Mouse (Mus musculus) testis, adult 2 months (tissue): ENCODE results near the gene Fntb.

Experiments used
- CTCF ChIP-seq: fragments of 200-500 bp; IDR thresholded peaks from 2 replicates; pipeline ENCODE4 v1.5.1; 2012; ENCODE audit warnings: low read depth, mild to moderate bottlenecking, inconsistent platforms, low read length, moderate library complexity; ENCODE audit not compliant: control insufficient read depth, insufficient read depth, insufficient replicate concordance
- POLR2A ChIP-seq: fragments of 200-500 bp; IDR thresholded peaks from 2 replicates; pipeline ENCODE4 v1.6.1; 2012; ENCODE audit warnings: low read depth, mild to moderate bottlenecking, inconsistent platforms, low read length, moderate library complexity; ENCODE audit not compliant: control insufficient read depth

DNA sequence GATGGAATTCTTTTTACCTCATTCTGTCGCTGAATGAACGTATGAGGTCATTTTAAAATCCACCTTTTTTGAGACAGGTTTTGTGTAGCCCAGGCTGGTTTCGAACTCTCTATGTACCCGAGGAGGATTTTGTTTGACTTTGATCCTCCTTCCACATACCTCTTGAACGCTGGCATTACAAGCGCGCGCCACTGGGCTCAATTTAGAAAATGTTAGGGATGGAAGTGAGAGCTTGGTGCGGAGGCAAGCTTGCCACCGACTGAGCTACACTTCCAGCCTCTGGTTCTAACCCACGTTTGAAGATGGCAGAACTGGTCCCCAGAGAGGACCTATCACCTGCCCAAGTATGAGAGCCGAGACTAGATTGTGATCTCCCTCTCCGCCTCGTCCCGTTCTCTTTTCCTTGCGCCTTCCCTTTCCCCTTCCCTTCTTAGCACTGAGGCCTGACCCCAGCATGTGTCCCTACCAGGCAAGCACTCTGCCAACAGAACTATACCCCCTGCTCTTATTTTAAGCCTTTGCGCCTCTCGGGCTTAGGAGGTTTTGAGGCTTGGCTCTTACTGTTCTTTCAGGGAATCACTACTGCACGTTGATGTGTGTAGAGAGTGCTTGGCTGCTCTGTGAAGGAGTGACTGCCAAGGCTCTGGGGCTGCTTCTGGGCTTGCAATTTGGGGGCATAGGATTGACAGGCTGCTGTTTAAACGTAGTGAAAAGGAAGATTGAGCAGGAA lies 677 bp downstream of the Fntb start:
- TF ChIP-seq POLR2A: no peak
- no peak for TF ChIP-seq CTCF
